In the genomic region with DNA sequence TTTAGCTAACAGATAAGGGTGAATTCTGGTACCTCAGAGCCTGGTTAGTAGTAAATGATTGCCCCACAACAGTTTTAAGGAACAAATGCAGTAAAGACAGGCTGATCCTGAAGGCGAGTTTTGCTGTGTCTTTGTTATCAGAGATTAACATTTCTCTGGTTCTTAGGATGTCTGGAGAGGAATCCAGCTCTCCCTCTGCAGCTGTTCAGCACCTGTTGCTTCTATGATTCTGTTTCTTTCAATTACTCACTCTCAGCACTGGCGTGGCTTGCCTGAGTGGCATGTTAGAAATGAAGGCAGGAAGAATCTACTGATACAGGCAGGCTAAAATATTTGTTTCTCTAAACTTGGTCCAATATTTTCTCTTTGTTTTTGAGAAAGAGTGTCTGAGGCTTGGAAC, we compare ENCODE assay signal across 18 mouse cellular contexts.
"Had no signal": no experiment of that assay in that cellular context is flagged by ENCODE, and none has a peak within 500 bp of the region (broad histone marks: within the 10 kb centered on the region; RNA-seq: fewer than 3 reads in every experiment).

No protein-coding gene starts in this region.

- H3K36me3 ChIP-seq: liver, embryonic 13.5 days; midbrain, embryonic 12.5 days; midbrain, embryonic 15.5 days; neural tube, embryonic 13.5 days had no signal

- H3K4me2 ChIP-seq: liver, embryonic 13.5 days; midbrain, embryonic 12.5 days; midbrain, embryonic 15.5 days; neural tube, embryonic 13.5 days had no signal

- H3K9ac ChIP-seq: liver, embryonic 13.5 days; midbrain, embryonic 12.5 days; midbrain, embryonic 15.5 days; neural tube, embryonic 13.5 days had no signal

- H3K4me3 ChIP-seq: layer of hippocampus, adult 2 months; liver, embryonic 13.5 days; midbrain, embryonic 12.5 days; midbrain, embryonic 15.5 days; neural tube, embryonic 13.5 days had no signal

- ATAC-seq: intestine, postnatal 0 days; midbrain, embryonic 15.5 days had no signal

- H3K27ac ChIP-seq: kidney, postnatal 0 days; layer of hippocampus, adult 2 months; liver, embryonic 13.5 days; midbrain, embryonic 12.5 days; midbrain, embryonic 15.5 days; neural tube, embryonic 13.5 days had no signal

- DNase-seq: kidney, adult 2 months; kidney, postnatal 25 days; layer of hippocampus, adult 9-11 months; liver; liver, embryonic 13.5 days; lung, adult 2 months; lung, postnatal 14 days; lung, postnatal 4 days; retina, postnatal 1 day; right cerebral cortex, postnatal 25 days; thymus, adult 2 months; thymus, postnatal 25 days had no signal

- H3K9me3 ChIP-seq: liver, embryonic 13.5 days; midbrain, embryonic 12.5 days; midbrain, embryonic 15.5 days; neural tube, embryonic 13.5 days had no signal

- H3K4me1 ChIP-seq: liver, embryonic 13.5 days; midbrain, embryonic 12.5 days; midbrain, embryonic 15.5 days; neural tube, embryonic 13.5 days had no signal

- H3K27me3 ChIP-seq: liver, embryonic 13.5 days; midbrain, embryonic 12.5 days; midbrain, embryonic 15.5 days; neural tube, embryonic 13.5 days had no signal
